Mouse (Mus musculus) mouse trophoblast stem cell (cell line): ENCODE data around the gene Ccer2.

Experiments used
- in situ Hi-C, 2 experiments: fragments of 300-500 bp; cut with MseI, MboI; formaldehyde crosslinking; loops; 2 replicates in 1 of 2; 3 replicates in 1 of 2; pipeline ENCODE4 v1.15.1; 2025

Ccer2 gene

DNA sequence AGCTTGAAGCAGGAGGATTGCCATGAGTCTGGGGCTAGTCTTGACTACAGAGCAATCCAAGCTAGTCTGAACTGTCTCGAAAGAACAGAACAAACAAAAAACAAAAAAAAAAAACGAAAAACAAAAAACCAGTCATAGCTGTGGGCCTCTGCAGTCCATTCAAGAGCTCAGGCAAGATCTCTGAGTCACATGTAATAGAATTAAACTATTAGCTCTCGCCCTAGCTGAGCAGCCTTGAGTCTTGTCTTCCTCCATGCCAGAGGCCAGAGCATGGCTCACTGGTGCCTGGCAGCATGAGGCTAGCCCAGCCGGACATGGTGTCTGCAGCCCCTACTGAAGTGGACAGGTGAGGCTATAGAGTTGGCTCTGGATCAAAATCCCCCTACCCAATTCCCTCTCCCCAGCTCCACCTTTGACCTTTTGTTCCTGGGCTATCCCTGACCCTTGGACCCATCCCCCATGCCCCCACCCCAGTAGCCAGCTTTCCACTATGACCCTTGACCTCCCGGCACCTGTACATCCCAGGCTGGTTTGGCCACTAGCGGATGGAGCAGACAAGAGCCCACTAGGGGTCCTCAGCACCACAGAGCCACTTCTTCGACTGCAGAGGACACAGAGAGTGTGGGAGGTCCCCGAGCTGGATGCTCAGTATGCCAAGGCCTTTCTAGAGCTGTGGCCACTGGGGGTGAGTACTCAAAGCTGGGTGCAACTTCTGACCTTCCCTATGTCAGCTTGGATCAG is 34.3 kb downstream of the Ccer2 start:
- in situ Hi-C loops, result loop anchor here in 1 of 2 experiments (5.0 kb wide), 1 partner anchor 77 kb away; no protein-coding TSS in a partner anchor

DNA sequence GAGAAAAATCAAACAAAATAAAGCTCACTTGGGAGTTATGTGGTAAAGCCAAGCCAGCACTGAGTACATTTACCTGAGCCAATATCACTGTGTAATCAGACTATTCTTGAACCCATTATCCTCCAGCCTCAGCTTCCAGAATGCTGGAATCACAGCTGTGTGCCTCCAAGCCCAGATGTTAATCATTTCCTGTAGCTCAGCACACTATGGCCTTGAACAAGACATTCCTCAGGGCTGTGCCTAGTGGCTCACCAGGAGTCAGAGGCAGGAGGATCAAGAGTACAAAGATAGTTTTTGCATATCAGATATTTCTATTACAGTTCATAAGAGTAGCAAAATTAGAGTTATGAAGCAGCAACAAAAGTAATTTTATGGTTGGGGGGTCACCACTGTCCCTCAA is 35.7 kb downstream of the Ccer2 start:
- in situ Hi-C loops, result loop anchor here in 1 of 2 experiments (5.0 kb wide), 1 partner anchor 76 kb away; no protein-coding TSS in a partner anchor

- in situ Hi-C loops, result loop anchor here in 1 of 2 experiments (5.0 kb wide), 1 partner anchor 75 kb away; no protein-coding TSS in a partner anchor
Measured at GRCm38 (mm10) chr7:28792391-28793185, 36.6 kb downstream of the Ccer2 start.

- in situ Hi-C loops, result loop anchor here in 1 of 2 experiments (5.0 kb wide), 1 partner anchor 73 kb away; no protein-coding TSS in a partner anchor
Measured at GRCm38 (mm10) chr7:28793834-28794233, 37.9 kb downstream of the Ccer2 start.

DNA sequence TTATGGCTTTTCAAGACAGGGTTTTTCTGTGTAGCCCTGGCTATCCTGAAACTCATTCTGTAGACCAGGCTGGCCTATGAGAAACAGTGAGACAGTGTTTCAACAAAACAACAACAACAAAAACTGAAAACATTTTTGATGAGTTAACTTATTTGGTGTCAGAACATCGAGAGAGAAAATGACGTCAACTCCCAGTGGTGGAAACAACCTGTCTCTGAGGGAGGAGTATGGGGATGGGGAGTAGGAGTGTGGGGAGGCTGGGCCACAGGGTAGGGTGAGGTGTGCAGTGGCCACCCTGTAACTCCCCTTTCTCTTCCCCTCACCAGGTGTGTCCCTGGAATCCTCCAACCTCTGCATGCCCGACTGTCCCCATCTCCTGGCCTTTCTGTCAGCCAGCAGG is 38.5 kb downstream of the Ccer2 start:
- in situ Hi-C loops, result loop anchor here in 1 of 2 experiments (5.0 kb wide), 1 partner anchor 73 kb away; no protein-coding TSS in a partner anchor

- in situ Hi-C loops, result no loop called here
Measured at GRCm38 (mm10) chr7:28795832-28796231, 39.9 kb downstream of the Ccer2 start.

DNA sequence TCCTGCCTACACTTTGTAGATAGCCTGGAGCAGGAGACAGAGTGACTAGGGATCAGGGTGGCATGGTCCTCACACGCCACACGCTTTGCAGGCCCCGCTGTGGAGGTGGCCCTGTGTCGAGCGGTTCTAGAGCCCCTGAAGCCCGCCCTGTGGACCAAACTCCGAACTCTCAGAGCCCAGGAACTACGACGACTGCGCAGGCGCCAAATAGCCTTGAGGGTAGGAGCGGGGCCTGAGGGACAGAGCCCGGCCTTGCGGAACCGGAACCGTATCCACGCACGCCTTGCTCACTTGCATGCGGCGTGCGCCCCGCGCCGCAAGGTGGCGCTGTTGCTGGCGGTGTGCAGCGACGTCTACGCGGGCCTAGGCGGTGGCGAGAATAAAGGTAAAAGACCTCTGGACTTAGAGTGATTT is 40.6 kb downstream of the Ccer2 start:
- in situ Hi-C loops, result no loop called here

GRCm38 (mm10) chr7:28799994-28800393 is 44.0 kb downstream of the Ccer2 start:
- in situ Hi-C loops, result no loop called here

- in situ Hi-C loops, result no loop called here
Measured at GRCm38 (mm10) chr7:28801451-28801850, 45.5 kb downstream of the Ccer2 start.

GRCm38 (mm10) chr7:28801901-28802670 is 46.1 kb downstream of the Ccer2 start:
- in situ Hi-C loops, result no loop called here

DNA sequence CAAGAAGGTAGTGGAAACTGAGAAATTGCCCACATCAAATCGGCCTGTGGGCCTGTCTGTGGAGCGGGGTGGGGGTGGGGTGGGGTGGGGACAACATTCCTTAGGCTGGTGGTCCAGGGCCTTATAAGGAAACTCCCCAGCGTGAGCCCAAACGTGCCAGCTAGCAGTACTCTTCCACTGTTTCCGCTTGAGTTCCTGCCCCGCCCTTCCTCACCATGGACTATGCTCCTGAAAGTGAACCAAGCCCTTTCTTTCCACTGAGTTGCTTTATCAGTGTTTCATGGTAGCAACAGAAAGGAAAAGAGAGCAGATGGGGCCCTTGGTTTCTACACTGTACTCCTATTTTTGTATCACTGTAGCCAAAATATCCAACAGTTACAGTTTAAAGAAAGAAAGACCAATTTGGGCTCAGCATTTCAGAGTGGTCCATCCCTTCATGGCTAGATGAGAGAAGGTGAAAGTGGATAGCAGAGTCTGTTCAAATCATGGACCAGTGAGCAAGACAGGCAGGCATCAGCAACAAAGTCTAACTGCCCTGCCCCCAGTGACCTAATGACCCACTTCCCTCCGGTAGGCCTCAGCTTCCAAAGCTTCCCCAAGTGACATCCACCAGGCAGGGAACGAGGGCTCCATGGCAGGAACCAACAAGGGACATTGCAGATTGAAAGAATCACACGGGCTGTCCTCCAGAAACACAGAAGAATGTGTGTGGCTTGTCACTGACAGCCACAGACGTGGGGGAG is 47.0 kb downstream of the Ccer2 start:
- in situ Hi-C loops, result no loop called here

DNA sequence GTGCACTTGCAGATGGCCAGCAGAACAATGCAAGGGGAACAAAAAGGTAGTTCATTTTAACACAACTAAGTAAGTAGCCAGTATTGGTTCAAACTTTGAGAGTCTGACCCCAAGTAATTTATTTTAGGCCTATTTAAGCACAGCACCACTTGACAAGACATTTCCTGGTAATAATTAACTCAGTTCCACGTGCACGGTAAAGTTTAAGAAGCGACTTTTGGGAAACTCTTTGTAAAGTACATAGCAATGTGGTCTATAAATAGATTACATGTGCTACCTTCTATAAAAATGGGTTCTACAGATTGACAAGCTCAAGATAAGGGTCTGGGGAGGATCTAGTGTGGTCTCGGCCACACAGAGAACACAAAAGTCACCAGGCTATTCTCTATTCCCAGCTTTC is 47.8 kb downstream of the Ccer2 start:
- in situ Hi-C loops, result no loop called here

DNA sequence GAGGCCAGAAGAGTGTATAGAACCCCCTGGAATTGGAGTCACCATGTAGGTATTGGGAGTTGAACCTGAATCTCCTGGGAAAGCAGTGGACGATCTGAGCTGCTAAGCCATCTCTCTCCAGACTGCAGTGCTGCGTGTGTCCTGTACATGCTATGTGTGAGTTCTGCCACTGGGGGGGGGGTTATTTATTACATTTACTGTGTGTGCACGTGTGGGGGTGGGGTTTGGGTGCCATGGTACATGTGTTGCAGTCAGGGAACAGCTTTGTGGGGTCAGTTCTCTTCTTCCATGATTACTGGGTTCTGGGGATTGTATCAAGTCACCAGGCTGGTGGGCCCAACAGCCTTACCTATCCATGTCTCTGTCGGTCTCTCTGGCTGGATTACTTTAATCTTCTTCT is 50.9 kb downstream of the Ccer2 start:
- in situ Hi-C loops, result no loop called here

GRCm38 (mm10) chr7:28807641-28808220 is 51.8 kb downstream of the Ccer2 start:
- in situ Hi-C loops, result no loop called here

DNA sequence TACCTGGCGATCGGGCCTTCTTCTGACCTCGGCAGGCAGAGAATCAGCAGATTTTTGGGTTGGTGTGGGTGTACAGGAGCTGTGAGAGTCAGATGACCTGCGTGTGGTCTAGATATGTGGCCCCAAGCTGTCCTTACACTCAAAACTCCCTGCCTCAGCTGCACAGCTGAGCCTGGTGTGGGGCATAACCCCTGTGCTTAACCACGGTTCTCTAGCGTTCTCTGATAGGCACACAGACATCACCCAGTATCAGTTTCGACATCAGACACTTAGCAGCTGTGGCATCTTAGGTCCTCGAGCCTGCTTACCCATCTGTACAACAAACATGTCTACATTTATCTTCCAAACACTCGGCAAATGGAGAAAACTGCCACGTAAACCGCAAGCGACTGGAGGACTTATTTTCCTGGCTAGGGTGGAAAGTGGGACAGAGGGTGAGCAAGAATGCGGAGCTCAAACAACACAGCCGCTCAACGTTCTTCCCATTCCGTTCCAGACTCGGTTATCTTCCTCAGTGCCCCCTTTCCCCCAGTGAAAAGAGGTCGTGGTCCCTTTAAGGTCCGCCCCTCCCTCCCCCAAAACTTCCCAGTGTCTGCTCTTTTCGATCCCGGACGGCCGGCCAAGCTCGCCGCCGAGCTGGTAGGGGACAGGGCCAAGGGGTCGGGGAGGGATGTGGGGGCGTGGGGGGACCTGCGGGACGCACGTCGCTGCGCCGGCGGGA is 52.4 kb downstream of the Ccer2 start, which contains the start of gene Hnrnpl:
Gene Hnrnpl, plus strand, starts transcription at position 321 of the 721 bp plus-strand sequence.
- in situ Hi-C loops, result no loop called here
